Mouse (Mus musculus): Measurements from ENCODE around the gene Sash1. TPM values are rescaled to one million over a fixed set of nuclear protein-coding genes. Genes with fewer than 3 reads are reported as not detected.

Sash1 gene
- polyA plus RNA-seq, 1 experiment from 2014 or later = 5.0 TPM

DNA sequence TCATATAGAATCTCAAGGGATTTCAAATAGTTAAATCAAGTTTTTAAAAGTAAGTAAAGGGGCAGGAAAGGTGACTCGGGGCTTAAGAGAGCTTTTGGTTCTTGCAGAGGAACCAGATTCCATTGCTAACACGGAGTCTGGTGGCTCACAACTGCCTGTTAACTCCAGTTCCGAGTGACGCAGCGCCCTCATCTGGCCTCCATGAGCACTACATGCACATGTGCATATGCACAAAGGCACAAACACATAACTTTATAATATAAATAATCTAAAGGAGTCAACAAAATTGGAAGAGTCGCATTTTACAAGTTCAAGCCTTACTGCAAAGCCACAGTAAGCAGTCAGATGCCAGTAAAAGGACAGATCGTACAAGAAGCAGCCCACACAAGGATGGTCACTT lies 107.0 kb downstream of the Sash1 start:
- Histone ChIP-seq H3K27ac (replicated peaks in 1 of 2; ENCODE audit: control insufficient read depth in 1 of 2, insufficient read depth in 1 of 2, low read depth in 2 of 2, low read length in 2 of 2) (no peak overlapping the region), H3K9ac (ENCODE audit: low read length) (no peak overlapping the region), H3K4me3 (ENCODE audit: control insufficient read depth in 1 of 2, insufficient read depth in 1 of 2, low read depth in 1 of 2, low read length in 2 of 2) (no peak overlapping the region), H3K27me3 (ENCODE audit: control insufficient read depth, insufficient read depth, low read length) (no peaks in the 10 kb centered on the region), H3K4me2 (ENCODE audit: low read length) (no peak overlapping the region), H3K36me3 (ENCODE audit: control insufficient read depth, insufficient read depth, low read length) (peaks cover 24% of the 10 kb centered on the region), H3K9me3 (ENCODE audit: control insufficient read depth, low read length) (no peaks in the 10 kb centered on the region), H3K4me1 (ENCODE audit: control insufficient read depth in 2 of 2, insufficient read depth in 2 of 2, low read length in 2 of 2) (peaks cover 0 to 2% of the 10 kb centered on the region in 2 experiments; a peak in 1 of 4 replicates)
- ATAC-seq (ENCODE audit: insufficient number of reproducible peaks, insufficient read depth, low FRiP score, low read depth) = no peak
- WGBS = 87% methylated on average over 7 of the region's 7 CpGs

GRCm38 (mm10) chr10:8777552-8778253 lies 108.2 kb downstream of the Sash1 start:
- Histone ChIP-seq H3K9me3 (ENCODE audit: control insufficient read depth, low read length) (no peaks in the 10 kb centered on the region), H3K36me3 (ENCODE audit: control insufficient read depth, insufficient read depth, low read length) (peaks cover 15% of the 10 kb centered on the region), H3K4me3 (ENCODE audit: control insufficient read depth in 1 of 2, insufficient read depth in 1 of 2, low read depth in 1 of 2, low read length in 2 of 2) (no peak overlapping the region), H3K27me3 (ENCODE audit: control insufficient read depth, insufficient read depth, low read length) (no peaks in the 10 kb centered on the region), H3K4me2 (ENCODE audit: low read length) (no peak overlapping the region), H3K27ac (replicated peaks in 1 of 2; ENCODE audit: control insufficient read depth in 1 of 2, insufficient read depth in 1 of 2, low read depth in 2 of 2, low read length in 2 of 2) (no peak overlapping the region), H3K4me1 (ENCODE audit: control insufficient read depth in 2 of 2, insufficient read depth in 2 of 2, low read length in 2 of 2) (peaks cover 1 to 2% of the 10 kb centered on the region in 2 experiments; a peak in 3 of 4 replicates), H3K9ac (ENCODE audit: low read length) (no peak overlapping the region)
- 89% methylated on average over 12 of the region's 12 CpGs for WGBS
- ATAC-seq (ENCODE audit: insufficient number of reproducible peaks, insufficient read depth, low FRiP score, low read depth) = no peak

- peaks cover 2 to 10% of the 10 kb centered on the region in 2 experiments; a peak in 3 of 4 replicates for H3K4me1 ChIP-seq (ENCODE audit: control insufficient read depth in 2 of 2, insufficient read depth in 2 of 2, low read length in 2 of 2)
- WGBS = 93% methylated on average over 2 of the region's 2 CpGs
- no peak overlapping the region for H3K4me3 ChIP-seq (ENCODE audit: control insufficient read depth in 1 of 2, insufficient read depth in 1 of 2, low read depth in 1 of 2, low read length in 2 of 2)
- H3K27ac ChIP-seq (replicated peaks in 1 of 2; ENCODE audit: control insufficient read depth in 1 of 2, insufficient read depth in 1 of 2, low read depth in 2 of 2, low read length in 2 of 2) = no peak overlapping the region
- ATAC-seq (ENCODE audit: insufficient number of reproducible peaks, insufficient read depth, low FRiP score, low read depth) = no peak
- H3K9ac ChIP-seq (ENCODE audit: low read length) = no peak overlapping the region
- no peaks in the 10 kb centered on the region for H3K9me3 ChIP-seq (ENCODE audit: control insufficient read depth, low read length)
- H3K4me2 ChIP-seq (ENCODE audit: low read length) = no peak overlapping the region
- peaks cover 11% of the 10 kb centered on the region for H3K36me3 ChIP-seq (ENCODE audit: control insufficient read depth, insufficient read depth, low read length)
- H3K27me3 ChIP-seq (ENCODE audit: control insufficient read depth, insufficient read depth, low read length) = no peaks in the 10 kb centered on the region
Observed at GRCm38 (mm10) chr10:8776791-8777190, 109.1 kb downstream of the Sash1 start.

- no peak for ATAC-seq (ENCODE audit: insufficient number of reproducible peaks, insufficient read depth, low FRiP score, low read depth)
- Histone ChIP-seq H3K27me3 (ENCODE audit: control insufficient read depth, insufficient read depth, low read length) (no peaks in the 10 kb centered on the region), H3K4me2 (ENCODE audit: low read length) (no peak overlapping the region), H3K4me1 (ENCODE audit: control insufficient read depth in 2 of 2, insufficient read depth in 2 of 2, low read length in 2 of 2) (peaks cover 2 to 11% of the 10 kb centered on the region in 2 experiments; a peak in 3 of 4 replicates), H3K4me3 (ENCODE audit: control insufficient read depth in 1 of 2, insufficient read depth in 1 of 2, low read depth in 1 of 2, low read length in 2 of 2) (no peak overlapping the region), H3K36me3 (ENCODE audit: control insufficient read depth, insufficient read depth, low read length) (peaks cover 11% of the 10 kb centered on the region), H3K27ac (replicated peaks in 1 of 2; ENCODE audit: control insufficient read depth in 1 of 2, insufficient read depth in 1 of 2, low read depth in 2 of 2, low read length in 2 of 2) (0 out of 4 replicates have a peak overlapping the region, but pooled peaks of 1 of the 2 experiments have one; percentile 11), H3K9me3 (ENCODE audit: control insufficient read depth, low read length) (no peaks in the 10 kb centered on the region), H3K9ac (ENCODE audit: low read length) (no peak overlapping the region)
- WGBS = 36% methylated on average over 2 of the region's 2 CpGs
Observed at GRCm38 (mm10) chr10:8775794-8776193, 110.1 kb downstream of the Sash1 start.

GRCm38 (mm10) chr10:8772464-8773209 lies 113.2 kb downstream of the Sash1 start:
- Histone ChIP-seq H3K4me2 (ENCODE audit: low read length) (no peak overlapping the region), H3K36me3 (ENCODE audit: control insufficient read depth, insufficient read depth, low read length) (no peaks in the 10 kb centered on the region), H3K27me3 (ENCODE audit: control insufficient read depth, insufficient read depth, low read length) (no peaks in the 10 kb centered on the region), H3K4me3 (ENCODE audit: control insufficient read depth in 1 of 2, insufficient read depth in 1 of 2, low read depth in 1 of 2, low read length in 2 of 2) (no peak overlapping the region), H3K4me1 (ENCODE audit: control insufficient read depth in 2 of 2, insufficient read depth in 2 of 2, low read length in 2 of 2) (peaks cover 2 to 11% of the 10 kb centered on the region in 2 experiments; a peak in 3 of 4 replicates), H3K27ac (replicated peaks in 1 of 2; ENCODE audit: control insufficient read depth in 1 of 2, insufficient read depth in 1 of 2, low read depth in 2 of 2, low read length in 2 of 2) (peak overlapping the region; percentile 15 to 28; a peak in 2 of 4 replicates), H3K9ac (ENCODE audit: low read length) (no peak overlapping the region), H3K9me3 (ENCODE audit: control insufficient read depth, low read length) (peaks cover 4% of the 10 kb centered on the region; the same call in 1 of the 2 replicates)
- ATAC-seq (ENCODE audit: insufficient number of reproducible peaks, insufficient read depth, low FRiP score, low read depth) = no peak
- 60% methylated on average over 4 of the region's 4 CpGs for WGBS

- no peaks in the 10 kb centered on the region for H3K27me3 ChIP-seq (ENCODE audit: control insufficient read depth, insufficient read depth, low read length)
- H3K27ac ChIP-seq (replicated peaks in 1 of 2; ENCODE audit: control insufficient read depth in 1 of 2, insufficient read depth in 1 of 2, low read depth in 2 of 2, low read length in 2 of 2) = no peak overlapping the region
- H3K4me2 ChIP-seq (ENCODE audit: low read length) = no peak overlapping the region
- peaks cover 4% of the 10 kb centered on the region; the same call in 1 of the 2 replicates for H3K9me3 ChIP-seq (ENCODE audit: control insufficient read depth, low read length)
- H3K4me1 ChIP-seq (ENCODE audit: control insufficient read depth in 2 of 2, insufficient read depth in 2 of 2, low read length in 2 of 2) = peaks cover 2 to 11% of the 10 kb centered on the region in 2 experiments; a peak in 3 of 4 replicates
- H3K36me3 ChIP-seq (ENCODE audit: control insufficient read depth, insufficient read depth, low read length) = no peaks in the 10 kb centered on the region; the same call in 1 of the 2 replicates
- H3K4me3 ChIP-seq (ENCODE audit: control insufficient read depth in 1 of 2, insufficient read depth in 1 of 2, low read depth in 1 of 2, low read length in 2 of 2) = no peak overlapping the region
- no peak overlapping the region for H3K9ac ChIP-seq (ENCODE audit: low read length)
- WGBS = 91% methylated on average over 12 of the region's 12 CpGs
- no peak for ATAC-seq (ENCODE audit: insufficient number of reproducible peaks, insufficient read depth, low FRiP score, low read depth)
Observed at GRCm38 (mm10) chr10:8770931-8771653, 114.8 kb downstream of the Sash1 start.

- Histone ChIP-seq H3K4me2 (ENCODE audit: low read length) (no peak overlapping the region), H3K27me3 (ENCODE audit: control insufficient read depth, insufficient read depth, low read length) (no peaks in the 10 kb centered on the region), H3K9ac (ENCODE audit: low read length) (no peak overlapping the region), H3K36me3 (ENCODE audit: control insufficient read depth, insufficient read depth, low read length) (peaks cover 3% of the 10 kb centered on the region; the same call in 1 of the 2 replicates), H3K27ac (replicated peaks in 1 of 2; ENCODE audit: control insufficient read depth in 1 of 2, insufficient read depth in 1 of 2, low read depth in 2 of 2, low read length in 2 of 2) (no peak overlapping the region), H3K9me3 (ENCODE audit: control insufficient read depth, low read length) (peaks cover 4% of the 10 kb centered on the region; the same call in 1 of the 2 replicates), H3K4me3 (ENCODE audit: control insufficient read depth in 1 of 2, insufficient read depth in 1 of 2, low read depth in 1 of 2, low read length in 2 of 2) (no peak overlapping the region), H3K4me1 (ENCODE audit: control insufficient read depth in 2 of 2, insufficient read depth in 2 of 2, low read length in 2 of 2) (peaks cover 0 to 11% of the 10 kb centered on the region in 2 experiments; a peak in 2 of 4 replicates)
- 80% methylated on average over 8 of the region's 8 CpGs for WGBS
- ATAC-seq (ENCODE audit: insufficient number of reproducible peaks, insufficient read depth, low FRiP score, low read depth) = no peak
Observed at GRCm38 (mm10) chr10:8768654-8769053, 117.2 kb downstream of the Sash1 start.

Data from heart, embryonic 14.5 days (tissue).